Mouse (Mus musculus) gastrocnemius, postnatal 25 days (tissue): ENCODE results near the gene Acr. TPM values are rescaled to one million over a fixed set of nuclear protein-coding genes. Genes with fewer than 3 reads are reported as not detected.

Experiments used
- DNase-seq: peaks from one replicate; pipeline ENCODE4 v3.0.0; 2022
- total RNA-seq, 2 experiments: library from RNA; stranded (reverse); gene quantifications; 1 replicate in 1 of 2; 2 replicates in 1 of 2; pipeline ENCODE4 v1.2.3; 2021

Gene Acr
- total RNA-seq, 2 experiments from 2014 or later, result 0.27 to 0.36 TPM

GRCm38 (mm10) chr15:89547824-89548601, 20.1 kb upstream of the Acr start:
- DNase-seq, result no peak

GRCm38 (mm10) chr15:89548837-89549236, 19.3 kb upstream of the Acr start:
- no peak for DNase-seq

DNA sequence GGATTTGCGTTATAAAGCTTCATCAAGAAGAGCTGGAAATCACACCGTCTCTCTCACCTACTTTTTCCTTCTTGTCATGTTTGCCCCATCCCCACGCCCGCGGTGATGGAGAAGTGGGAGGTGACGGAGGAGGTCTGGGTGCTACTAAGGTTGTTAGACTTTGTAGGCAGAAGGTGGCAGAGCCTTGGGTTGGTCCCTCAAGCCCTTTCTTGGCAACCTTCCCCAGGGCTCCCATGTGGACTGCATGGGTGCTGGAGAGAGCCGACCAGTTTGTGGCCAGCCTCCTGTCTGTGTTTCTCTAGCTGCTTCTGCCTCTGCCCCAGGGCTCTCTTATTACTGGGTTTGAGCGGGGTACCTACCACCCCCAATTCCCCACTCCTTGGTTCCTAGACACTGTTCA, 17.6 kb upstream of the Acr start:
- no peak for DNase-seq

DNA sequence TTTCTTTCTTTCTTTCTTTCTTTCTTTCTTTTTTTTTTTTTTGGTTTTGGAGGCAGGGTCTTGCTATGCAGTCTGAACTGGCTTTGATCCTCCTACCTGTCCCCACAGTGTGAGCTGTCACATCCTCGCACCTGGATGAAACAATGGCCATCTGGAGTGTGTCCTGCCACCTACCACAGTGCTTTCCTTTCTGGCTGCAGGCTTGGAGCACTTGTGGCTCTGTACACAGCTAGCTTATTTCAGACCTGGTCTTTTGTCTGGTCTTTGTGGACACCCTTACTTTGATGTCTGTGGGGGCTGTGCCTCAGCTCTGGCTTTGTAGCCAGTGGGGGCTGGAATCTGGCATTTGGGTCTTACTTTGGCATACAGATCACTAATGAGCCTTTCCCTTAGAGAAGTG, 16.4 kb upstream of the Acr start:
- no peak for DNase-seq

DNA sequence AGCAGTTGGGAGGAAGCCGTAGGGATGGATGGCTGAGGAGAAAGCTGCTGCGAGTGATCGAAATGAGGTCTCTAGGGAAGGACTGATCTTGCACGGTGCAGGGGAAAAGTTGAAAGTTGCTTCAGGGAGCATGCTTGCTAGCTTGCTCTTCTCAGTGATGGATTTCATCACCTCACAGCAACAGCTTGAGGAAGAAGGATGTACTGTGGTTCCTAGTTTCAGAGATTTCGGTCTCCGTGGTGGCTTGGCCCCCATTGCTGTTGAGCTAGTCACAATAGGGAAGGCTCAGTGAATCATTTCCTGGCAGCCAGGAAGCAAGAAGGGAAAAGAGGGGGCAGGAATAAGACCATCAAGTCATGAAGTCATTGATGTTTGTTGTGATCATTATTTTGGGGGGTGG, 12.5 kb upstream of the Acr start:
- no peak for DNase-seq

GRCm38 (mm10) chr15:89556401-89557178, 11.5 kb upstream of the Acr start:
- DNase-seq, result no peak

DNA sequence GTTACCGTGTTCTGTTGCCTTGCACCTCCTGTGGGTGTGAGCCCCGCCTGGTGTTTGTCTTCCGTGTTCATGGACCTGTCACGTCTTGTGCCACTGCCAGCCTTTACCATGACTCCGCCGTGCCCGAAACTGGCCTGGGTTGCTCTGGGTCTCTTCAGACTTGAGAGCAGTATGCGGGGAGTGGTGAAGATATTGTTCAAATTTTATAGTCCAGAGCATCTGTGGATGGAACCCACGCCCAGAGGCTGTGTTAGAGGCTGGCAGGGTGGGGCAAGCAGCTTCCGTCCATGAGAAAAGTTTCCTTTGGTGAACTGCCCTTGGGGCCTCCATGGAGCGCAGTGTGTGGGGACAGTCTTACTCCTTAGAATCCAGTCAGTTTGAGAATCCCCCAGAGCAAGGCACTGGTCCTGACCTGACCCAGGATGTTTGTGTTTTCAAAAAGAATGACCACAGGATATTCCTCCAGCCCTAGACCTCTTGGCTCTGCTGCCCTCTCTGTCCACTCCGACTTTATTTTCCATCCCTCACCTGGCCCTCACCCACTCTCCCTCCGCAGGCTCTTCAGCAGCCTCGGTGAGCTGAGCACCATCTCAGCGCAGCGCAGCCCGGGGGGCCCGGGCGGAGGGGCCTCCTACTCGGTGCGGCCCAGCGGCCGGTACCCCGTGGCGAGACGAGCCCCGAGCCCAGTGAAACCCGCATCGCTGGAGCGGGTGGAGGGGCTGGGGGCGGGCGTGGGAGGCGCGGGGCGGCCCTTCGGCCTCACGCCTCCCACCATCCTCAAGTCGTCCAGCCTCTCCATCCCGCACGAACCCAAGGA, 10.7 kb upstream of the Acr start:
- no peak for DNase-seq

GRCm38 (mm10) chr15:89557996-89558390, 10.1 kb upstream of the Acr start:
- no peak for DNase-seq

DNA sequence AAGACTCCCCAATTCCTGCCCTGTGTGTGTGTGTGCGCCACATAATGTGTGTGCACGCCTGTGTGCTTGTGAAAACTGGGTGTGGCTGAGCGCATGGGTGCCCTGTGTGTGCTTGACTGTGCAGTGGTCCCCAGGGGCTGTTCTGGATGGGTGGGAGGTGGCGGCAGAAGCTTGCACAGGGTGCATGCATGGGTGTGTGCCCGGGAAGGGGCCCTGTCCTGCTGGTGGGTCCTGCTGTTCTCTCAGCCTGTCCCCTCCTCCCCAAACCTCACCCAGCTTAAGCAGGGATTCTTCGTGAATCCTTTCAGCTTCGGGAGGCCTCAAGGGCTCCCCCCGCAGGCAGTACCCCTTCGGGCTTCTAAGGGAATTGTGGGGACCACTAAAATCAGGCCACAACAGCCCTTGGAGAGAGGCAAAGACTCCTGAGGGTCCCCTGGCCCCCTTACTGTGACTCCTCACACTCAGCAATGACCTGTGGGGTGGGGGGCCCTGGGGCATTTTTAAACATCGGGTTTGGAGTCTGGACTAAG, 8.9 kb upstream of the Acr start:
- DNase-seq, result no peak

GRCm38 (mm10) chr15:89572147-89572546, 4.0 kb downstream of the Acr start:
- no peak for DNase-seq

GRCm38 (mm10) chr15:89582494-89582893, 14.4 kb downstream of the Acr start:
- no peak for DNase-seq

DNA sequence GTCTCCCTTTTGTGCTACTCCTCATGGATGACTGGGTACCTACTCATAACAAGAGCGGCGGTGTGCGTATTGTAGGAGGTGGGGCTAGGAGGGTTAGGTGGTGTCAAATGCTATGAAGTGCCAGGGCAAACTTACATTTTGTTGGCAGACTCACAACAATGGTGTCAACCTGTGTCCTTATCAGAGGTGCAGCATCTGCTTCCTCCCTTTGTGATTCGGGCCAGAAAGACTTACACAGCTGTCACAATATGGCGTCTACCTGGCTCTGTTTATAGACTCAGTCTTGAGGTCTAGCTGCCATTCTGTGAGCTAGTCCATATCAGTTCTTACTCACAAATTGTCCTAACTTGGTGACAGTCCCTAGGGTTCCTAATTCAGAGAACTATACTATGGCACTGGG, 17.0 kb downstream of the Acr start:
- DNase-seq, result no peak

DNA sequence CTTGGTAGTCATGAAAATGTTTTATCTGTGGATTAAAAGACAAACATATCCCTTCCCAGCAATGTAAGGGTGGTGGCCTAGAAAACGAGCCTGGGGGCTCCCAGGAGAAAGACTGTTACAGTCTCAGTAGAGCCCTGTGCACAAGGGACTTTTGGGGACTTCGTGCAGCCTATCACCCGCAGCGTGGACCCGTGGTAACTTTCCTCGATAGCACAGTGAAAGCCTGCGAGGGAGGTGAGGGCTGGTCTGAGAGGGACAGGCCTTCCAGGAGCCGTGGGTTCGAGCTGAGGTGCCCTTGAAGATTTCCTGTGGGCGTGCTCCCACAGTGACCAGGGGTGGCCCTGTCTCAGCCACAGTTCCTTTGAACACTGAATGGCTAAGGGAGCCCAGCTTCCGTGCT, 17.5 kb downstream of the Acr start:
- no peak for DNase-seq

GRCm38 (mm10) chr15:89589146-89589545, 21.0 kb downstream of the Acr start:
- DNase-seq, result no peak

DNA sequence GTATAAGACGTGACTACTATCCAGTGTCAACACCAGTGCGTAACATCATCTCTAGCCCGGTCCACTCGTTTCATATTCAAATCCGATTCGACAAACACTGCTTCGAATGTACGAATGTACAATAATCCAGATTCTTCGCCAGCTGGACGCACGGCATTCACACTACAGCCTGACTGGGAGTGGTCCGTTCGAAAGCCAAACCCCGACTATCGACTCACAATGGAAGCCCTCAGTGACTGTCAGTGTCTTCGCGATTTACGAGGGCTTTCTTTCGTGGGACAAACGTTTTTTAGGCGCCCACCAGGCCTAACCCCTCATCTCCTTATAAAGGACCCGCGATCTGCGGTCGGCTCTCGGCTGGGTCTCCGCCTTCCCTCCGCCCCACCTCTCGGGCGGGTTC, 23.2 kb downstream of the Acr start:
- no peak for DNase-seq

- DNase-seq, result peak; percentile 85
Observed at GRCm38 (mm10) chr15:89591723-89592455, 23.8 kb downstream of the Acr start, which contains the start of gene Rabl2. Gene Rabl2, minus strand, starts transcription at chr15:89591923.

GRCm38 (mm10) chr15:89592548-89592947, 24.4 kb downstream of the Acr start:
- no peak for DNase-seq

GRCm38 (mm10) chr15:89605822-89606570, 37.9 kb downstream of the Acr start:
- DNase-seq, result no peak

- no peak for DNase-seq
Observed at GRCm38 (mm10) chr15:89607480-89607879, 39.4 kb downstream of the Acr start.

GRCm38 (mm10) chr15:89607888-89608287, 39.8 kb downstream of the Acr start:
- DNase-seq, result no peak
